Mouse (Mus musculus) midbrain, embryonic 13.5 days (tissue): ENCODE measurements around the gene Adh7. TPM values are rescaled to one million over a fixed set of nuclear protein-coding genes. Genes with fewer than 3 reads are reported as not detected.
A peak's percentile ranks its signal among the peaks of the same experiment; 100 is the strongest.

Source experiments
- ATAC-seq: fragments of 200-750 bp; cut with Nextera tagmentation; 2 replicates; pipeline ENCODE4 v1.8.0; 2017; ENCODE audit warnings: mild to moderate bottlenecking, moderate TSS enrichment, moderate library complexity
- H3K27ac ChIP-seq: fragments of 300-500 bp; sonication (generic); 2 replicates; pipeline ENCODE4 v1.5.1; 2015; ENCODE audit warnings: inconsistent platforms, mild to moderate bottlenecking, moderate library complexity
- H3K27me3 ChIP-seq: fragments of 300-500 bp; sonication (generic); 2 replicates; pipeline ENCODE4 v1.6.1; 2015; ENCODE audit warnings: mild to moderate bottlenecking, inconsistent platforms
- H3K36me3 ChIP-seq: fragments of 300-500 bp; sonication (generic); 2 replicates; pipeline ENCODE4 v1.6.1; 2015; ENCODE audit warnings: mild to moderate bottlenecking, inconsistent platforms
- H3K4me1 ChIP-seq: fragments of 300-500 bp; sonication (generic); replicated peaks from 2 replicates; pipeline ENCODE4 v1.6.1; 2015; ENCODE audit warnings: inconsistent platforms
- H3K4me2 ChIP-seq: fragments of 300-500 bp; sonication (generic); replicated peaks from 2 replicates; pipeline ENCODE4 v1.6.1; 2015; ENCODE audit warnings: moderate library complexity, mild to moderate bottlenecking, inconsistent platforms
- H3K4me3 ChIP-seq: fragments of 300-500 bp; sonication (generic); replicated peaks from 2 replicates; pipeline ENCODE4 v1.5.1; 2015; ENCODE audit warnings: mild to moderate bottlenecking, inconsistent platforms
- H3K9ac ChIP-seq: fragments of 300-500 bp; sonication (generic); replicated peaks from 2 replicates; pipeline ENCODE4 v1.6.1; 2015; ENCODE audit warnings: mild to moderate bottlenecking, inconsistent platforms
- H3K9me3 ChIP-seq: fragments of 300-500 bp; sonication (generic); 2 replicates; pipeline ENCODE4 v1.6.1; 2016; ENCODE audit warnings: mild to moderate bottlenecking, inconsistent platforms
- WGBS: fragments of 180-500 bp; shearing (Covaris S2); methylation state at CpG from one replicate; pipeline ENCODE4 v1.1.7; 2015; 5-methylcytosine and 5-hydroxymethylcytosine counted together
- polyA plus RNA-seq: library from polyadenylated mRNA; unstranded; fragments of >200 nt; fragmentation: Nextera tagmentation; extraction: Ambion mirVana; gene quantifications from 2 replicates; pipeline ENCODE4 v1.2.1, GENCODE M21; 2015

Gene Adh7
- 0.46 and 0.66 TPM in 2 replicates for polyA plus RNA-seq

GRCm38 (mm10) chr3:138217631-138218264 lies at the start of gene Adh7:
Gene Adh7, plus strand, starts transcription at chr3:138217760.
- Histone ChIP-seq H3K4me2 (no peak within 1 kb of the TSS), H3K36me3 (no peaks in the 10 kb centered on the region), H3K27me3 (no peaks in the 10 kb centered on the region), H3K4me3 (no peak within 1 kb of the TSS), H3K4me1 (peaks cover 5% of the 10 kb centered on the region), H3K9ac (no peak within 1 kb of the TSS), H3K9me3 (no peaks in the 10 kb centered on the region), H3K27ac (no peak within 1 kb of the TSS)
- WGBS: 86% methylated on average over 10 of the region's 10 CpGs
- ATAC-seq: no peak

GRCm38 (mm10) chr3:138173291-138173690 lies 44.3 kb upstream of the Adh7 start:
- Histone ChIP-seq H3K9me3 (0 out of 2 replicates have a peak, but pooled peaks cover 2% of the 10 kb centered on the region), H3K4me1 (no peaks in the 10 kb centered on the region), H3K27ac (no peak overlapping the region), H3K9ac (no peak overlapping the region), H3K27me3 (no peaks in the 10 kb centered on the region), H3K36me3 (no peaks in the 10 kb centered on the region), H3K4me3 (no peak overlapping the region), H3K4me2 (no peak overlapping the region)
- no peak for ATAC-seq
- 80% methylated on average over 10 of the region's 10 CpGs for WGBS

GRCm38 (mm10) chr3:138175551-138175950 lies 42.0 kb upstream of the Adh7 start:
- Histone ChIP-seq H3K9ac (no peak overlapping the region), H3K9me3 (0 out of 2 replicates have a peak, but pooled peaks cover 2% of the 10 kb centered on the region), H3K27me3 (no peaks in the 10 kb centered on the region), H3K4me3 (no peak overlapping the region), H3K4me1 (no peaks in the 10 kb centered on the region), H3K36me3 (no peaks in the 10 kb centered on the region), H3K4me2 (no peak overlapping the region), H3K27ac (no peak overlapping the region)
- WGBS: 97% methylated on average over 6 of the region's 6 CpGs
- ATAC-seq: no peak

- no peak overlapping the region for H3K27ac ChIP-seq
- WGBS: 77% methylated on average over 2 of the region's 2 CpGs
- H3K9ac ChIP-seq: no peak overlapping the region
- H3K4me1 ChIP-seq: peaks cover 11% of the 10 kb centered on the region
- no peaks in the 10 kb centered on the region for H3K36me3 ChIP-seq
- 0 out of 2 replicates have a peak, but pooled peaks cover 2% of the 10 kb centered on the region for H3K9me3 ChIP-seq
- no peak overlapping the region for H3K4me2 ChIP-seq
- ATAC-seq: no peak
- no peaks in the 10 kb centered on the region for H3K27me3 ChIP-seq
- H3K4me3 ChIP-seq: no peak overlapping the region
Observed at GRCm38 (mm10) chr3:138182019-138182418, 35.5 kb upstream of the Adh7 start.

- Histone ChIP-seq H3K9ac (no peak overlapping the region), H3K9me3 (no peaks in the 10 kb centered on the region), H3K4me2 (no peak overlapping the region), H3K4me3 (no peak overlapping the region), H3K27ac (no peak overlapping the region), H3K27me3 (no peaks in the 10 kb centered on the region), H3K4me1 (peaks cover 12% of the 10 kb centered on the region), H3K36me3 (no peaks in the 10 kb centered on the region)
- WGBS: 90% methylated on average over 7 of the region's 7 CpGs
- ATAC-seq: no peak
Observed at GRCm38 (mm10) chr3:138183371-138183770, 34.2 kb upstream of the Adh7 start.

- H3K4me2 ChIP-seq: no peak overlapping the region
- no peak overlapping the region for H3K4me3 ChIP-seq
- no peaks in the 10 kb centered on the region for H3K9me3 ChIP-seq
- ATAC-seq: no peak
- no peaks in the 10 kb centered on the region for H3K36me3 ChIP-seq
- no peaks in the 10 kb centered on the region for H3K27me3 ChIP-seq
- no peak overlapping the region for H3K27ac ChIP-seq
- H3K4me1 ChIP-seq: peaks cover 12% of the 10 kb centered on the region
- H3K9ac ChIP-seq: no peak overlapping the region
- WGBS: 70% methylated on average over 4 of the region's 4 CpGs
Observed at GRCm38 (mm10) chr3:138185290-138185689, 32.3 kb upstream of the Adh7 start.

- Histone ChIP-seq H3K27ac (no peak overlapping the region), H3K36me3 (no peaks in the 10 kb centered on the region), H3K9ac (no peak overlapping the region), H3K4me1 (peaks cover 12% of the 10 kb centered on the region), H3K4me2 (no peak overlapping the region), H3K4me3 (no peak overlapping the region), H3K9me3 (no peaks in the 10 kb centered on the region), H3K27me3 (no peaks in the 10 kb centered on the region)
- WGBS: 83% methylated on average over 26 of the region's 26 CpGs
- peak; percentile 82 for ATAC-seq
Observed at GRCm38 (mm10) chr3:138185995-138186930, 31.3 kb upstream of the Adh7 start.

GRCm38 (mm10) chr3:138192260-138192659 lies 25.3 kb upstream of the Adh7 start:
- WGBS: 91% methylated on average over 7 of the region's 7 CpGs
- Histone ChIP-seq H3K27ac (no peak overlapping the region), H3K36me3 (no peaks in the 10 kb centered on the region), H3K4me3 (no peak overlapping the region), H3K27me3 (no peaks in the 10 kb centered on the region), H3K9me3 (no peaks in the 10 kb centered on the region), H3K4me1 (no peaks in the 10 kb centered on the region), H3K9ac (no peak overlapping the region), H3K4me2 (no peak overlapping the region)
- ATAC-seq: no peak

GRCm38 (mm10) chr3:138193683-138194302 lies 23.8 kb upstream of the Adh7 start, which contains the start of gene 4930579F01Rik:
Gene 4930579F01Rik, minus strand, starts transcription at chr3:138193825.
- 82% methylated on average over 15 of the region's 15 CpGs for WGBS
- Histone ChIP-seq H3K4me3 (no peak within 1 kb of the TSS), H3K27me3 (no peaks in the 10 kb centered on the region), H3K9me3 (no peaks in the 10 kb centered on the region), H3K27ac (no peak within 1 kb of the TSS), H3K36me3 (no peaks in the 10 kb centered on the region), H3K4me2 (no peak within 1 kb of the TSS), H3K4me1 (no peaks in the 10 kb centered on the region; the same call in 1 of the 2 replicates), H3K9ac (no peak within 1 kb of the TSS)
- no peak for ATAC-seq

GRCm38 (mm10) chr3:138197093-138197492 lies 20.5 kb upstream of the Adh7 start:
- H3K4me1 ChIP-seq: no peaks in the 10 kb centered on the region; the same call in 1 of the 2 replicates
- no peak overlapping the region for H3K27ac ChIP-seq
- H3K9me3 ChIP-seq: no peaks in the 10 kb centered on the region
- 87% methylated on average over 14 of the region's 14 CpGs for WGBS
- no peaks in the 10 kb centered on the region for H3K36me3 ChIP-seq
- no peaks in the 10 kb centered on the region for H3K27me3 ChIP-seq
- no peak overlapping the region for H3K4me3 ChIP-seq
- no peak overlapping the region for H3K4me2 ChIP-seq
- ATAC-seq: no peak
- no peak overlapping the region for H3K9ac ChIP-seq

- no peaks in the 10 kb centered on the region for H3K9me3 ChIP-seq
- no peak for ATAC-seq
- no peak overlapping the region for H3K27ac ChIP-seq
- H3K36me3 ChIP-seq: no peaks in the 10 kb centered on the region
- no peak overlapping the region for H3K9ac ChIP-seq
- H3K4me3 ChIP-seq: no peak overlapping the region
- no peaks in the 10 kb centered on the region for H3K27me3 ChIP-seq
- 0 out of 2 replicates have a peak overlapping the region, but pooled peaks have one; percentile 52 for H3K4me2 ChIP-seq
- WGBS: 66% methylated on average over 9 of the region's 9 CpGs
- H3K4me1 ChIP-seq: no peaks in the 10 kb centered on the region; the same call in 1 of the 2 replicates
Observed at GRCm38 (mm10) chr3:138197556-138197955, 20.0 kb upstream of the Adh7 start.
